Mouse (Mus musculus): ENCODE results near the gene Adam19.
A peak's percentile ranks its signal among the peaks of the same experiment; 100 is the strongest.

Adam19 gene

DNA sequence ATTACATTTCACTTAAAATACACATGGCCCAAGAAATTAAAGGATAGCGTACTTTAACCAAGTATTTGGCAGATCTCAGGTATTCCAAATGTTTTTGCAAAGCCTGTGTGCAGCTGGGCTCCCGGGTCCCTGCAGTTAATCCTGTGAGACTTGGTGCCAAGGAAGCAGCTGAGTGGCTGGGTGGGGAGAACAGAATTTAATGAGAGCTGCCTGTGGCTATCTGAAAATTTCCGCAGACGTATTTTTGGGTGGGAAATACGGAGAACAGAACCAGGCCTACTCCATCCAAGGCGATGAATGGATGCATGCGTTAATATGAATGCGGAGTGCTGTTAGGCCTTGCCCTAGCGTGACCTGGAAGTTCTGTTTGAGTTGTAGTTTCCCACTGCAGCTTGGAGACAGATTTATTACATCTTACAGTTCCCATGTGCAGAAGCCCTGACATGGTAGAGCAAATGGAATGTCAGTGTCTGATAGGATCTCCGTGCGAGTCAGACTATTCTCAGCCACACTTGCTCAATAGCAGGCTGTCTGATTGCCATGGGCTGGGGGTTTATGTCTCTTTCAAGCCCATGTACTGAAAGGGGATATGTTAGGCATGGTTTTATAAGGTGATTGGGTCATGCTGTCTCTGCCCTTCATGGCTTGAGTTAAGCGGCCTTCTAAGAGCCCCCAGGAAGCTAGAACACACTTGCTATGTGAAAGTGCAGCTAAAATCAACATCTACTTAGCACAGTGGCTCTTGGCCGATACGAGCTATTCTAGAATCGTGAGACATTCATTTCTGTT, 17.5 kb downstream of the Adam19 start:
- no peak for DNase-seq (ENCODE audit: low read depth, low spot score)

DNA sequence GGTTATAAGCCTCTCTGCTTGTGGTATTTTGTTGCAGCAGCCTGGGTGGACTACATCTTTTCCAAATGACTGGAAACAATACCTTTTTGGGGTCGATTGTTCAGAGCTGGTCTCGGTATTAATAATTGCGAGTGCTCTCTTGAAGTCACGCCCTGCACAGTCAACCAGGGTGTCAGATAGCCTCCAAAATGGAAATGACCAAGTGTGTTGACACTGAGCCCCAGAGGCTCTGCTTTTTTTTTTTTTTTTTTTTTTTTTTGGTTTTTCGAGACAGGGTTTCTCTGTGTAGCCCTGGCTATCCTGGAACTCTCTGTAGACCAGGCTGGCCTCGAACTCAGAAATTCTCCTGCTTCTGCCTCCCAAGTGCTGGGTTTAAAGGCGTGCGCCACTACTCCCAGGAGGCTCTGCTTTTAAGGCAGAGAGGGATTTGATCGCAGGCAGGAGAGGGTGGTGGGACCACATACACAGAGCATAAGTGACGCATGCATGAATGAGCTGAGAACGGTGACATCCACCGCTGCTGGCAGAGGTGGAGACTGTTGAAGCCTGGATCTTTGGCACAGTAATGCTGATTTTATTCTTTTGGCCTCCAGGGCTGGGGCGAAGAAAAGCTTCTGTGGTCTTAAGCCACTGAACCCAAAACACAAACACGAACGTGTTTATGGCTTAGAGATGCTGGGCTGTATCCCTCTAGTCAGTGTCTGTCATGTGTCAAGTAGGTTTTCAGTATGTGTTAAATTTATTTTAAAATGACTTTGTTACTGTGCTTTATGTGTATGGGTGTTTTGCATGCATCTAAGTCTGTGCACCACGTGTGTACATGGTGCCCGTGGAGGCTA, 18.3 kb downstream of the Adam19 start:
- no peak for DNase-seq (ENCODE audit: low read depth, low spot score)

DNA sequence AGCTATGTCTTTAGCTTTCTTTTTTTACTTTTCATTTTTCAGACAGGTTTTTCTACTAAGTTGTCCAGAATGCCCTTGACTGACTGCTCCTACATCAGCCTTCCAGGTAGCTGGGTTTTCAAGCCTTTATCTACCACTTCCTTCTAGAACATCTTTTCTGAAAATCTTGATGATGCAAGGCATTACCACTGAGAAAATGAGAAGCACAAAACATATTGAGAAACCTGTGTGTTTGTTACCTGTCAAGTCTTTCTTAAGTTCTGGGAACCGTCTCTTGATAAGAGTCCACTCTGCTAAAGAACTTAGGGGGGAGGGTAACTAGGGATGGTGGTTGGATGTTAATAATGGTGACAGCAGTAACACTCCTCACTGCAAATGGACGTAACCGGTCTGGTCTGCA, 19.7 kb downstream of the Adam19 start:
- DNase-seq (ENCODE audit: low read depth, low spot score) = no peak

DNA sequence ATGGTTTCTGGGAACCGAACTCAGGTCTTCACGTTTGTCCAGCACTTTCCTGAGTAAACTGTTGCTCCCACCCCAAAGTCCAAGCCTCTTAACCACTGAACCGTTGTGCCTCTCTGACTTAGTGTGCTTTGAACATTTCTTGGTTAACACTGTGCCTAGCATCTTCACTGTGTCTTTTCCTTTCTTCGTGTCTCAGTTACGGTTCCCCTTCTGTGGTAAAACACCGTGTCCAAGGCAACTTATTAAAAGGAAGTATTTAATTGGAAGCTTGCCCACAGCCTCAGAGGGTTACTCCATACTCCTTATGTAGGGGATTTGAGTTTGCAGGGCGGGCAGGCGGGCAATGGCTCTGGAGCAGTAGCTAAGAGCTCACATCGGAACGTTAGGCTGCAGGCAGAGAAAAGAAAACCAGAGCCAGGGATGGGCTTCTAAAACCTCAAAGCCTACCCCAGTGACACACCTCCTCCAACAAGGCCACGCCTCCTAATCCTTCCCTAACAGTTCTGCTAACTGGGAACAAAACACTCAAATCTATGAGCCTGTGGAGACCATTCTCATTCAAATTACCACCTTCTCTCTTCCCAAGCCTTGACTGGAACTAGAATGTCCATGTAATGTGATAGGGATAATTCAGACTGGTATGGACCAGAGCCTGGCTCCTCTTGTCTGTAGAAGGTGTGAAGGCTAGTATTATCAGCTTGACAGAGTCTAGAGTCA, 20.8 kb downstream of the Adam19 start:
- DNase-seq (ENCODE audit: low read depth, low spot score) = peak; percentile 74

DNA sequence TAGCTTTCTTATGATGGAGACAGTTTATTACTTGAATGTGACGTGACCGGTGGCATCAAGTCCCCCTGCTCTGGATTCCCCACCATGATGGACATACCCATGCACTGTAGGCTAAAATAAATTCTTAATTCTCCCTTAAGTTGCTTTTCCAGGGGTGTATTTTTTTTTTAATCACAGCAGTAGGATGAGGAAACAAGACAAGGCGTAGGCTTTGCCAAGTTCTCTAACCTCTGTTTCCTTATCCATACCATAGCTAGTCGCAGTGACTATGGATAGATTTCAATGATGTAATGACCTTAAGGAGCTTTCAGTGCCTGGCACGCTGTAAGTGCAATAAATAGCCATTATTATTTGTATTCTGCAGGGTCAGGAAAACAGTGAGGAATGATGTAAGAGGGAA, 21.5 kb downstream of the Adam19 start:
- no peak for DNase-seq (ENCODE audit: low read depth, low spot score)

DNA sequence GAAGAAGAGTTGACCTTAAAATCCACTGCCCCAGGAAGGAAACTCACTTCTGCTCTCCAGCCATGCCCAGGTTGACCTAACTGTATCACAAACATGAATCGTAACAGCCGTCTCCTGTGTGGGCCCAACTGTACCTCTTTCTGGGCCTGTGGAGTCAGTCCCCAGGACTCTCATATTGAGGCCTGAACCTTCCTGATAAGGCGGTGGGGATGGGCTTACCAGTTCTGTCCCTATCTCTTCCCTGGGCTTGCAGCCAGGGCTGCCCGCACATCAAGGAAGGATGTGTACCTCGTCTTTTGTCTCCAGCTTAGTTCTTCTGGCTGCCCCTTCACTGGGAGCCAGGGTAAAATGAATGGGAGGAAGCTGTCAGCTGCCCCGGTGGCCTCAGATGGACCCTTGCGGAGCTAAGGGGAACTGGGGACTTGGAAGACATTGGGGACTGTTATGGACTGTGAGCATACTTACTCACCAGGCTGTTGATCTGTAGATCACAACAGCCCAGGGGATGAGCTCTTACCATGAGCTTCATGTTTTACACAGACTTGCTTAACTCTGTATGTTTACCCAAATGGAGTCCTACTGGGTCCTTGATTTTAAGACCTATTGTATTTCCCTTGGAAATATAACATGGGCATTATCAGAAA, 22.1 kb downstream of the Adam19 start:
- no peak for DNase-seq (ENCODE audit: low read depth, low spot score)

DNA sequence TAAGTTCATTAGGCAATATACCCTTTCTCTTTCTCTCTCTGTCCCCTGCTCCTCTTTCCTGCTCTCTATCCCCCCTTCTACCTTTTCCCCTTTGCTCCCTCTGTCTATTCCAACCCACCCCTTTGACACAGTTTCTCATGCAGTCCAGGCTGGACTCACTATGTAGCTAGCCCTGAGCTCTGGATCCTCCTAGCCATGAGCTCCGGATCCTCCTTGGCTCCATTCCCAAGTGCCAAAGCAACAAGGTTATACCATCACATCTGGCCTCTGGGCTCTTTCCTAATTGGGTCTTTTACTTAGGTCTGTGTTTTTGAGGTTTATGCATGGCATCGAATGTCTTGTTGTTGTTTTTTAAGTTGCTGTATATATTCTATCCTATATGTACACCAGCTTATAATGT, 25.3 kb downstream of the Adam19 start:
- no peak for DNase-seq (ENCODE audit: low read depth, low spot score)

DNA sequence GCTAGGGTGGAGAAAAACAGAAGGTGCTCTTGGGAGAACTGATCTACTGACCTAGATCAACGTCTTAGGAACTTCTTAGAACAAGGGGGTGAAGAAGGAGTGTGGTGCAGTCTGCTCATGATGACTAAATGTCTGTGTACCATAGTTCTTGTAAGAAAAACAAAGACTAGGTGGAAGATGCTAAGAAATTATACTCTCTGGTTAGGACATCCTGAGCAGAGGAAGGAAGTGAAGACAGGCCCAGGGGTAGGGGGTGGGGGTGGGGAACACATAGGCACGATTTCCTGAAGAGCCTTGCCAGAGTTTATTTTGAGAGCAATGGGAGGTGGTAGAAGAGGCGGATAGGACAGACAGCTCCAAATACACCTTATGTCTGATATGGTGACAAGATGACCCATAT, 27.6 kb downstream of the Adam19 start:
- DNase-seq (ENCODE audit: low read depth, low spot score) = no peak

DNA sequence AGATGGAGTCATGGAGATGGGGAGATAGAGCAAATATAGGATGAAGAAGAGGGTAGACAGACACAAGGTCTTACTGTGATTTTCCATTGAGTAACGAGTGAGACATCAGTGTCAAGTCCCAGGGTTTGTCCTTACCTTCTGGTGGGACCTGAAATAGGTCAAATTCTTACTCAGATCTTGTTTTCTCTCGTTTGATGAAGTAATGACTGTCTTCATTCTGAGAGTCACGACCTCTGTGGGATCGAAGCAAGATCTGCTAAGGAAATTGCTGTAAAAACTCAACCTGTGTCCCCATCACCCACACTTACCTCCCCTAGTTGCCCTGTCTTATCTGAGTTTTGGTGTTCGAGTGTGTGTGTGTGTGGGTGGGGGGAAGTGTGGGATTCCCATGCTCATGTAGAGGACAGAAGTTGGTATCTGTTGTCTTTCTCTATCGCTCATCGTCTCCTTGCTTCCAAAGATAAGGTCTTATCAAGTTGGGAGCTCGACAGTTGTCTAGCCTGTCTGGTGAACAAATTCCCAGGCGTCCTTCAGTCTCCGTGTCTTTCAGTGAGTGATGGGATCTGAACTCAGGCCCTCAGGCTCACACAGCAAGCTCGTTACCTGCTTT, 28.1 kb downstream of the Adam19 start:
- DNase-seq (ENCODE audit: low read depth, low spot score) = no peak

DNA sequence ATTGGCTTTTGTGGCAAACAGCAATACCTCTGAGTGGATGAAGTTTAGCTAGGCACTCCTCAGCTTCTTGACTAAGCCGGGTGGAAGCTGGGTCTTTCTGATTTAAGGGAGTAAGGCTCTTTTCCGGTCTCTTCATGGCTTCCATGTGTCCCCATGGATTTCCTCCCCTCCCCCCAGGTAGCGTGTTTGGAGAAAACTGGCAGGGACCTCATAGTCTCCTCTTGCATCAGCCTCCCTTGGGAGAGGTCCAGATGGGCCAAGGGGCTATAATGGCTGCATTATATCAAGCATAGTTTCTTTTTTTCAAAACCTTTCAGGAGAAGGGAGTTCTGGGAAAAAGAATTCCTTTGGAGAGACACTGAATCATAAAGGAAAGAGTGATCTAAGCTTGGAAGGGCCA, 28.8 kb downstream of the Adam19 start:
- no peak for DNase-seq (ENCODE audit: low read depth, low spot score)

DNA sequence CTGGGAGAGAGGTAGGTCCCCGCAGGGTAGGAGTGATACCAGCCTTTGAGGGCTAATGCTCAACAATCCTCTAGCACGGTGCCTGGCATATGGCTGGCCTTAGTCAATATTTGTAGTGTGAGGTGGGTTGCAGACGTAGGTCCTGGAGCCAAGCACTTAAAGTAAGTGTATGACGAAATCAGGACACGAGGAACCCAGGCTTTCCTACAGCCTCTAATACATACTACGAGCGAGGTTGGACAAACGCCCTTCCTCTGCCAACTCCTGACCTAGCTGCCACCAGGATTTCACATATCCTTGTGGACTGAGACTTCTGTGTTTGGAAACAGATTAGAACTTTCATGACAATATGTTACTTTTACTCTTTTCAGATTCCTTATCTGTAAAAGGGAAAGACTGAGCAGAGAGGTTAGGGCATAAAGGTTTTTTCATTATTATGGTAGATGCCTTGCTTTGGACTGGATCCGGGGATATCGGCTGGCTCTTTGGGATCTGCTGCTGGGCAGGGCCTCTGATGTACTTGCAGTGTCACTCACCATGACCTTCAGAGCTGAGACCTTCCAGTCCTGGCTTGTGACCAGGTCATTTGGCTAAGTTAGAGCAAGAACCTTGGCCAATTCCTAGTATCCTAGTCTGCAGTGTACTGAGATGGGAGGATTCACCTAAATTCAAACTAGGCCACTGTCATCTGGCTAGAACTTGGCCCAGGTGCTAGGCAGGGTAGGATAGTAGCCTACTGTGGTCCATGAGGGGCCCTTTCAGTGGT, 29.8 kb downstream of the Adam19 start:
- DNase-seq (ENCODE audit: low read depth, low spot score) = no peak

DNA sequence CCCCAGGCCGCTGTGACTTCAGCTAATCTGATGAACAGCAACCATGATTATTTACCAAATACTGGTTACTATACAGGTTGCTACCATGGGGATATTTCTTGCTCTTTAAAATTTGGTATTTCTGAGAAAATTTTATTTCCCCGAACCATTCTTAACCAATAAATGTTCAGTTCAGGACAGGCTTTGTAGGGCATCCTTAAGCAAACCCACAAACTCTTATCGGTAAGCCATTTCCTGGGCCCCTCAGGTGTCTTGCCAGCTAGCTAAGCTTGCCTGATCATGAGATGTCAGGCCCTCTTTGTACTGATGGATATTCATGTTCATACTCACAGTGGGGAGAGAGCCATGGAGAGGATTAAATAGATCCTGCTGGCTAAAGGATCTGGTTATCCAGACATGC, 30.7 kb downstream of the Adam19 start:
- DNase-seq (ENCODE audit: low read depth, low spot score) = no peak

DNA sequence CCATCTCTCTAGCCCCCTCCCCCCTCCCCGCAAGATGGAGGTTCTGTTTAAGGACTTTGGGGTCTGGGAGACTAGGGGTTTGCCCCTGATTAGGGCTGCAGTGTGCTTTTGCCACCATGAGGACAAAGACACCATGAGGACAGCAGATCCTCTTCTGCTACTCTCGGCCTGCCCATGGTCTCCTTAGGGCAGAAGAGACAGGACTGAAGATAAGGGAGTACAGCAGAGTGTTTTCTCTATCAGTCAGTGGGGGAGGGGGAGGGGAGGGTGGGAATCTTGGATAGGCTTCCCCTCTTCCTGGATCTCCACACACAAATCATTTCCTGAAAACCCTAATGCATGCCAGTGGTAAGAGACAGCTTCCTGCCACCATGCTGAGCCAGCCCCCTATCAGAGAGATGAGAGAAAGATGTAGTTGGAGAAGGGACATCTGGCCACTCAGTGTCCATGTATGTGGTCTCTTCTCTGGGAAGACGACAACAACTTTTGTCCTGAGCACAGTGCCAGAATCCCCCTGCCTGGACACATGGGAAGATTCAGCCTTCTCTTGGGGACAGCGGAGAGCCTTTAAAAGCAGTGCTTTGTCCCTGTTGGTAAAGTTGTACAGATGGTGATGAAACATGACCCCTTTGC, 33.4 kb downstream of the Adam19 start:
- DNase-seq (ENCODE audit: low read depth, low spot score) = no peak

DNA sequence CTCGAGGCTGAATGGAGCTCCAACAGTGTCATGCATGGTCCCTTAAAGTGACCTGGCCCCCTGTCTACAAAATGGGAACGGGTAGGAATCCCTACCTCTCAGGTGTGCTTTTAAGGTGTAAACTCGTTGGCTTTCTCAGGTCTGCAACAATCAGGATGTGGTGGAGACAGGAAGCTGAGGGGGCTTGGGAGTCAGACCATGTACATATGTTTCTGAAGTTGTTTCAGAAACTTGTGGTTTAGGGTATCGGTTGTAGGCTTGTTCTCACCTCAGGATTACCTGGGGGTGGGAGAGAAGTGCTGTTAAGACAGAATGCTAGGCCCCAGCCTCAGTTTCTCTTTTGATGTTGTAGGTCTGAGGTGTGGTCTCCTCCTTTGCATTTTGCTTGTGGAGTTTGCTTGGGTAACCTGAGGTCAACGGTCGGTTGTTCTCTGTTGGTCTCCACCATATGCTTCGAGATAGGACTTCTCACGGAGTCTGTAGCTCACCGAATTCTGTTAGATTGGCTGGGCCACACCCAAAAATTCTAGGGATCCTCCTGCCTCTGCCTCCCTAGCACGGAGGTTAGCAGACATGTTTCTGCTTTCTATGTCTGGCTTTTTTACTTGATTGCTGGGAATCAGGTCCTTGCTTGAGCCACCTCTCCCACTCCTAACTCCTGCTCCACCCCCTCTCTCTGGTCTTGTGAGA, 34.4 kb downstream of the Adam19 start:
- DNase-seq (ENCODE audit: low read depth, low spot score) = no peak

DNA sequence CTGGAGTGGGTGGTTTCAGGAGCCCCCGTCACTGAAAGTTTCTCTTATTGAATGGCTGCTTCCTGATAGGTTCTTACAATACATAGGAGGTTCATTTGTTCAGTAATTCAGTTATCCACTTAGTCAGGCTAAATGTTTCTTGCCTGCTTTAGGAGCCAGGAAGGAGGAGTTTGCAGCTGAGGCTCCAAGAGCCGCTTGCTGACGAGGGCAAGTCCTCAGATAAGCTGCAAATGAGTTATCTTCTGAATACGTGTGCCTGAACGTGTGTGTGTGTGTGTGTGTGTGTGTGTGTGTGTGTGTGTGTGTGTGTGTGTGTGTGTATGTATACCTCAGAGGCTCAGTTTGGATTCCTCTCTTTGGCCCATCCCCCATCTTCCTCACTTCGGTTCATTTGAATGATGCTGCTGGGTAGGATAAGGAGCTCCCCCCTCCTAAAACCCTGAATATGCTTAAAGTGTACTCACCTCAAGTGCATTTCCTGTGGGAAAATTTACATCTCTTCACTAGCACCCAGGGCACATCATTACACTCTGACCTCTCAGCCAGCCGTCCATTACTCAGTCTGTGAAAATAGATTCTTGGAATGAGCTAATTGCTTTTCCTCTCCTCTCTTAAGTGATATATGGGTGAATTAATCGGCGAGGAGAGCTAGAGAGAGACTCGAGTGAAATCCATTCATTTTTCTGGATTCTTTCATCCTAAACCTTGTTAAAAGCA, 35.3 kb downstream of the Adam19 start:
- DNase-seq (ENCODE audit: low read depth, low spot score) = no peak

DNA sequence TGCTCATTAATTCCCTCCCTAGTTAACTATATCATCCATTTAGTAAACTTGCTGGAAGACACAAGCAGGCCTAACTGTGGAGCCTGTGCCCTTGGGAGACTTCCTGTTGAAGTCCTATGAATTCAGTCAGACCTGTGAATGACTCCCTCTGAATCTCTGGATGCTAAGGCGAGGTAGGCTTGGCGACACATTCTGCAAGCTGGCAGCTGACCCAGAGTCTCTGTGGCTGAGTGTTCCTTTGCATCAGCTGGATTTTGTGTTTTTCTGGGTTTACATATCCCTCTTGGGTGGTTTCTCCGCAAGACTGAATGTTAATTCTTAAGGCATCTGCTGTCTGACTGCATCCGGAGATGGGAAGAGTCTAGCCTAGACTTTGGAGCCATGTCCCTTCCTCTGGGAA, 36.3 kb downstream of the Adam19 start:
- no peak for DNase-seq (ENCODE audit: low read depth, low spot score)

DNA sequence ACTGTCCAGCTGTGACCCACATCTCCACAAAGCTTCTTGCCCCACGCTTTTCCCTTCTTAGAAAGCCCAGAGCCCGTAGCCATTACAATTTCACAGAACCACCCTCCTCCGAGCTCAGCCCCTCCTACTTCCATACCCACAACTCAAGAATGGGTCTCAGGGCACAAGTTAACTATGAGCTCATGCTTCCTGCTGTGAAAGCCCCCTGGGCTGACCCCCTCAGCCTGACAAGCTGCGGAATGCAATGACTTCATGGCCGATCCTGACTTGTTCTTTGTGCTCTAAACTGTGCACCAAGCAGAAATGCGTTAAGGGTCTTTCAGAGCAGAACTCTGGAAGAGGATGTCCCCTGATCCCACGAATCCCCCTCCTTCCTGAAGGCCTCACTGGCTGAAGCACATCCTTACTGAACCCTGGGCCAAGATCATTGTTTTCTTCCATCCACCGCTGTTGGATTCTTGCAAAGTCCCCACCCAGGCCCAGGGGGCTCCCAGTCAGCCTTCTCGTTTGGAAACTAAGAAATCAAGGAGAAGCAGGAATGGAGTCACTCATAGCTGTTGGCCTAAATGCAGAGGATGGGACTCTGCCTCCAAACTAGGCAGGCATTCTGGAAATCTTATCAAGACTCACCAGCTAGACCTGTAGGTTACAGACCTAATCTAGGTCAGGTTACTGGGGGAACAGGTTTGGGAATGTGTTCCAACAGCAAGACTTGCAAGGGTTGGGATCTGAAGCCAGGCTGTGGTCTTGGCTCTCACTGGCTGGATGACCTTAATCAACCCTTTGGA, 39.9 kb downstream of the Adam19 start:
- peak; percentile 44 for DNase-seq (ENCODE audit: low read depth, low spot score)

DNA sequence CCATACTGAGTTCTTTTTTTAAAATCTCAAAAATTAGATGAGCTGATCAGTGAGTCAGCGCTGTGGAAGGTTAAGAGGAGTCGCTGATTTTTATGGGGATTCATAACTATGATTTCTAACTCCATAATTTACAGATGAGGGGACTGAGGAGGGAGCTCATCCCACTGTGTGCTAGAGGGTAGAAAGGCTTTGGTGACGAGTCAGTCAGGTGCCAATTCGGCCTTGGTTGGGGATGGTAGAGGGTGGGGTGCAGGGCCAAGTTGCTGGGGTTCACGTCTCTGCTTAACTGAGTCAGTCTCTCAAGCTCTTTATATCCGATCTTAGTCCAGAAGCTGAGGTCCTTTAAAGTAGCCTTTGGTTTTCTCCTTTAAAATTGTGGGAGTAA, 40.5 kb downstream of the Adam19 start:
- no peak for DNase-seq (ENCODE audit: low read depth, low spot score)
